Mouse (Mus musculus) regulatory T cell (primary cell): ENCODE measurements around the gene Adtrp.

Experiments
- in situ Hi-C: fragments of 300-600 bp; cut with MboI, MseI; formaldehyde crosslinking; loops from one replicate; pipeline ENCODE4 v1.15.1; 2025; ENCODE audit warnings: high pct_unique_total_duplicates

The Adtrp gene

GRCm38 (mm10) chr13:41833614-41834139, 13.8 kb downstream of the Adtrp start:
- in situ Hi-C loops: no loop called here

DNA sequence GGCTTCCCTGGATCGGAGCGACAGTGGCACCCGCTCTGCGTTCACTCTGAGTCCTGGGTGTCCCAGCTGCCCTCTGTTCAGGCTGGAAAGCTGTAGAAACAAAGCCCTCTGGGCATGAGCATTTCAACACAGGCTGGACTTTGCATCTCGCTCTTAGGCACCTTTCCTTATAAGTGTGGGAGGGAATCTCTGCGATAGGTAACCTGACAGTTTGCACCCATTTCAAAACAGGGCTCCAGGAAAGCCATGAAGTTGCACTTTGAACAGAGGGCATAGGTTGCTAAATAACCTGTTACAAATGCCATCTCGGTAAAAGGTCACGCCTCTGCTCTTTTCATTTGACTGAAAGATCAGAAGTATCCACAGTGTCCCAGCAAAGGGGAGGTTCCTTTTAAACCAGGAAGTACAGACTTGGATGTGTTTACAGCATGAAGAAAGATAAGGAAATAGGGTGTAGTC, 19.2 kb downstream of the Adtrp start:
- in situ Hi-C loops: no loop called here

DNA sequence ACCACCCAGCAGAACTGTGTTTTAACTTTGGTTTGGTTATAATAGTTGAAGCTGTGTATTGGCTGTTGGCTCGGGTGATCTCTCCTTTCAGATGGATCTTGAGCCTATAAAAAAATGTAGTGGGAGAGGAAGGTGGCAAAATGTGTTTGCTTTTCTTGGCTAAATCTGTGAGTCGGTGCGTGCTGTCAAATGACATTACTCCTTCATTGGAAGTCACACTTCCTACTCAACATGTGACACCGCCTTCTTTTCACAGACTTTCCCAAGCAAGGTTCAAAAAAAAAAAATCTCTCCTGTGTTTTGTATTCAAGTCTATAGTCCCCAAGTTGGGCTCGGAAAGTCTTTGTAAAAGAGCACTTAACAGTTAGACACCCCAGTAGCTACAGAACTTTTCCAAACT, 19.9 kb downstream of the Adtrp start:
- in situ Hi-C loops: no loop called here

- in situ Hi-C loops: no loop called here
These were observed 22.0 kb downstream of the Adtrp start for GRCm38 (mm10) chr13:41825379-41825966.

- in situ Hi-C loops: no loop called here
These were observed 24.4 kb downstream of the Adtrp start for GRCm38 (mm10) chr13:41823077-41823476.

- in situ Hi-C loops: no loop called here
These were observed 24.9 kb downstream of the Adtrp start for GRCm38 (mm10) chr13:41822617-41823016.

GRCm38 (mm10) chr13:41822091-41822490, 25.4 kb downstream of the Adtrp start:
- in situ Hi-C loops: no loop called here

DNA sequence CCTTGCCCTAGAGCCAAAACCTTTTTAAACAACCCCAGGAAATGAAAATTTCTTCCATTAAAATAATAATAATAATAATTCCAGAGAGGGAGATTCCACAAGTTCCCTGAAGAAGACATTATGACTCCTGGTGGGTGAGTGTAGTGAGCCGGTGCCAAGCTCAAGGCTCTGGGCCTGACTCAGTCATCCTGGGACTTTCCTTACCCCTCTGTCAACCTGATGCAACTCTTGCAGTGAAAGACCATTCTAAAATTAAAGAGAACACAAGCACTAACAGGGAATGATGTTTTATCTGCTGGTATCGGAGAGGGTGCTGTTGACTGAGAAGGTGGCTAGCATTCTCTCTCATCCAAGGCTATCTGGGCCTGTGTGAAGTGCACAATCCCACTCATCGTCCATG, 26.5 kb downstream of the Adtrp start:
- in situ Hi-C loops: no loop called here

- in situ Hi-C loops: loop anchor here (10.0 kb wide), 1 partner anchor 225 kb away; no protein-coding TSS in a partner anchor
These were observed 27.6 kb downstream of the Adtrp start for GRCm38 (mm10) chr13:41819918-41820317.

GRCm38 (mm10) chr13:41819484-41819883, 28.0 kb downstream of the Adtrp start:
- in situ Hi-C loops: loop anchor here (10.0 kb wide), 1 partner anchor 225 kb away; no protein-coding TSS in a partner anchor

GRCm38 (mm10) chr13:41817583-41817982, 29.9 kb downstream of the Adtrp start:
- in situ Hi-C loops: loop anchor here (10.0 kb wide), 1 partner anchor 227 kb away; no protein-coding TSS in a partner anchor

DNA sequence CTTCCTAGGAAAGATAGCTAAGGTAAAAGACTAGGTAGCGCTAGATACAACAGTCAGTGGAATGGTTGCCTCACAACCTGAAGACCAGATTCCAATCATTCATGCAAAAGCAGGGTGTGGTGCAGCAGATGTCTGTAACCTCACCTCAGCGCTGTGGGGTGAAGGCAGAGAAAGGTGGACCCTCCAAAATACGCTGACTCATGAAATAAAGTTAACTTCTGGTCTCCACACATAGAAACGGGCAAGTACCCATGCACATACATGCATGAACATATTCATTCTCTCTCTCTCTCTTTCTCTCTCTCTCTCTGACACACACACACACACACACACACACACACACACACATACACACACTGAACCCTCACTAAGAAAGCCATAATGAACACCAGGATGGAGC, 30.8 kb downstream of the Adtrp start:
- in situ Hi-C loops: loop anchor here (10.0 kb wide), 1 partner anchor 228 kb away; no protein-coding TSS in a partner anchor

GRCm38 (mm10) chr13:41810776-41811175, 36.7 kb downstream of the Adtrp start:
- in situ Hi-C loops: loop anchor here (10.0 kb wide), 1 partner anchor 234 kb away; no protein-coding TSS in a partner anchor

GRCm38 (mm10) chr13:41807815-41808214, 39.7 kb downstream of the Adtrp start:
- in situ Hi-C loops: no loop called here

GRCm38 (mm10) chr13:41807300-41807699, 40.2 kb downstream of the Adtrp start:
- in situ Hi-C loops: no loop called here

DNA sequence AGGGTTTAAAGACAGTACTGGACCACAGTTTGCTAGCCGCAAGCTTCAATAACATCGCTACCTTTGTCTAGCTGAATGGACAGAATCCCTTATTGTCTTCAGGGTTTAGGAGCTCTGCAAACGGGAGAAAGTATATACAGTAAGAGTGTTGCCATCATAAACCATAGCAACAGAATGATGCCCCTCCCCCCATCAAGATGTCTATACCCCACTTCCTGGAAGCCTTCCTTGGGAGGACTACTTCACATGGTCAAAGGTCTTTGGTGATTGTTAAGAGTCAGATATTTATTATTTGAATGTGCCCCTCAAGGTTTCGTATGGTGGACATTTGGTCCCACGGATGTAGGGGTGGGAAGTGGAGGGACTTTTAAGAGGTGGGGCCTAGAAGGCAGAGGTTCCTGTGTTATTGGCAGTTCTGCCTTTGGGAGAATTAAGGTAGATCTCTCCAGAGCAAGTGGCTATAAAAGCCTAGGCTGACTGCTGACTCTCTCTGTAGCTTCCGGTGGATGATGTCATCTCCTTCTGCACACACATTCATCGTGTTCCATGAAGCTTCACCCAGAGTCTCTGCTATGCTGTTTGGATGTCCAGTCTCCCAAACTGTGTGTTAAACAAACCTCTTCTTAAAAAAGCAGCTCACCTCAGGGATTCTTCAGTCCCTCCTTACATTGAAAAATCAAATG, 42.2 kb downstream of the Adtrp start:
- in situ Hi-C loops: no loop called here

DNA sequence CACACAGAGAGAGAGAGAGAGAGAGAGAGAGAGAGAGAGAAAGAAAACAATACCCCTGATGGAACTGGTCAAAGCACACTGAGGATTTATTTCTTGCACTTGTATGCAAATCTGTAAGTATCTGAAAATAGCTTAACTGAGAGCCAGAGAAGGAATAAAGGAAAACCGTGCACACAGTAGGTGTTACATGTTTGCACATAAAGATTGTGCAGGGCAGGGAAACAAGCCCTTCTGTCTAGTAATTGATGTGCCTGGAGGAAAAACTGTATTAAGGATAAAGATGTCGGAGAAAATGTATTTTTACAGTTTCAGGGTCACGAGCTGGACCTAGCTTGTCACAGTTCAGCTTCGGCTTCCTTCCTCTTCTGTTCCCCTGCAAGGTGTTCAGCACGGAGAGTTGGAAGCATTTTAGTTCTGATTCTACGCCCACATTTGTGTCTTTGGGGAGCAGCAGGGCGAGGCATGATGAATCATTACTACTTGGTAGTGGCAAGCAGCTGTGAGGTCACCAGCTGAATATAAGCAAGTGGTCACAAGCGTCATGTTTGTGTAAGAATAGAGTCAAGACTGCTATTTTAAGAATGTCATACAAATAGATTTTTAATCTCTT, 43.7 kb downstream of the Adtrp start:
- in situ Hi-C loops: no loop called here

- in situ Hi-C loops: no loop called here
These were observed 46.3 kb downstream of the Adtrp start for GRCm38 (mm10) chr13:41801177-41801636.

DNA sequence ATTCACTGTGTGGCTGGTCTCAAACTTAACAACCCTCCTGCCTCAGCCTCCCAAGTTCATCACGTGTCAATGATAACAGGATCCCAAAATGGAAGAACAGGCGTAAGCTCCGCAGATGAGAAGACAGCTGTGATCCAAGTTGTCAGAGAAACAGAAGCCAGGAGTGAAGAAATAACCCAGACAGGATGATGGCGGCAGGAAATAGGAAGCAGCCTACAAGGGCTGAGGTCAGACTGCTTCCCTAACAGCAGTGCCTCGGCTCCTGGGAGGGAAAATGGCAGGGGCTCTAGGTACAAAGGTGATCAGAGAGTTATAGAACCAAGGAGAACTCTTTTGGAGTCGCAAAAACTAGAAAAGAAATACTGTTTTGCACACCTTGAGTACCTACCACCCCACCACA, 54.6 kb downstream of the Adtrp start:
- in situ Hi-C loops: no loop called here

GRCm38 (mm10) chr13:41787863-41788536, 59.5 kb downstream of the Adtrp start:
- in situ Hi-C loops: no loop called here

GRCm38 (mm10) chr13:41786640-41787039, 60.8 kb downstream of the Adtrp start:
- in situ Hi-C loops: no loop called here
